Mouse (Mus musculus) bone marrow macrophage, adult 2 months (primary cell): ENCODE data around the gene Fam189a2.

Experiments used
- CTCF ChIP-seq: IDR thresholded peaks from 2 replicates; pipeline ENCODE4 v1.5.1; 2012; ENCODE audit warnings: low read depth, mild to moderate bottlenecking, low read length, moderate library complexity
- POLR2A ChIP-seq: IDR thresholded peaks from 2 replicates; pipeline ENCODE4 v1.6.1; 2012; ENCODE audit warnings: mild to moderate bottlenecking, low read depth, low read length, borderline replicate concordance

- TF ChIP-seq CTCF (no peak), POLR2A (no peak)
Measured at GRCm38 (mm10) chr19:24020736-24021135, 10.1 kb downstream of the Fam189a2 start.
